Mouse (Mus musculus) urinary bladder, postnatal 25 days (tissue): ENCODE data around the gene Inpp5d.
"Not testable (repeated sequence)": the region's sequence is repeated elsewhere in the genome, so short reads cannot be mapped to it uniquely, and the experiment has no call there.

Source experiments
- DNase-seq: peaks from one replicate; pipeline ENCODE4 v3.0.0; 2022; ENCODE audit warnings: low spot score

The Inpp5d gene

DNA sequence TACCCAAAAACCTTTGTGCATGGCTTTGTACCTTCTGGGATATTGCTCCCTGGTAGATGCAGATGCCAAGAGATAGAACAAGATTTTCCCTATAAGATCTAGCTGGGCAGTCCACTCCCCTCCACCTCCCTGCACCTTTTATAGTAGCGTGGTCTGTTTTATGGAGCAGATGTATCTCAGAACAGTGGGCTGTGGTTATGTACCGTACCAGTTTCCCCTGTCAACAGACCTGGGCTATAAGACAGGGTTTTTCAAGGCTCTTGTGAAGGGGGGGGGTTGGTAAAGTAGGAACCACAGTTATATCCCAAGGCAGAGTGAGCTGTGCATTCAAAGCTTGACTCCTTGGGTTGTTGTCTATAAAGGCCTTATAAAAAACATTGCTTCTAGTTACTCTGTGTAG, 38.4 kb downstream of the Inpp5d start:
- DNase-seq: no peak

DNA sequence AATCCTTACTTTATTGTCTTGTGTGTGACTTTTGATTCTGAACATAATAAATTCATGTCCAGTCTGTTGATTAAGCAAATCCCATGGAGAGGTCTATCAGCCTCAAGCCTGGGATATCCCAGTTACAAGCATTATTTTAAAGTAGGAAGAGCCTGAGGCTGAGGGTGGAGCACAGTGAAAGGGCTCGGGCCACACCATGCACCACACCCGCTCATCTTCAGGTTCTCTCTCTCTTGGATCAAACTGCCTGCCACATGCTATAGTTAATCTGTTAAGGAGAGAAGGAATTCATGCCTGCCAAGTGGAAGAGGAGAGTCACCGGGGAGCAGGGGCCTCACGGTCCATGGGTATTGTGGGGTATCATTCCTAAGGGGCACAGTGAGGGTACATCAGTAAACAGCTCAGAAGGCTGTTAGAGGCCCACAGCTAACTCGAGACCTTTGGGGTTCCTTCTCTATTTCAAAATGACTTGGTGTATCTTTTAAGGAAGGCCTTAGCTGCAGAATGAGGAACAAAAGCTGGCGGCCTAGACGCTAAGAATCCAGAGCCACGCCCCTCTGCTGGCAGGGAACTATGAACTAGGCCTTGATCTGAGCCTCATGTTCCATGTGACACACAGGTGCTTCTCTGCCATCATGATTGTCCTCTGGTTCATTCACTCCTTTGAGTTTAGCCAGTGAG, 39.0 kb downstream of the Inpp5d start:
- DNase-seq: no peak

DNA sequence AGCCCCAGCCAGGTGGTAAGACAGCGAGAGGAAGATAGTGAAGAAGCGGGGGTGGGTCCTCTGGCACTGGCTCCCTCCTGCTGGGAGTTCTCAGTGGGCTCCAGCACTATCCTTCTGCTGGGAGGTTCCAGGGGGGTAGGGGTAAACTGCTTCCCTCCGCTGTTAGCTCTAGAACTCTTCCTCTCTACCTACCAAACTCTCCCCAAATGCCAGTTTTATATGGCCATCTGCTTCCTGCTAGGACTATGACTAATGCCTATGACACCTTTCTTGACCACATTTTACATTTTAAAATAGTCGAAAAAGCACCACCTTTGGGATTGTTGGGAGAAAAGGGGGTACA, 39.5 kb downstream of the Inpp5d start:
- DNase-seq: no peak

DNA sequence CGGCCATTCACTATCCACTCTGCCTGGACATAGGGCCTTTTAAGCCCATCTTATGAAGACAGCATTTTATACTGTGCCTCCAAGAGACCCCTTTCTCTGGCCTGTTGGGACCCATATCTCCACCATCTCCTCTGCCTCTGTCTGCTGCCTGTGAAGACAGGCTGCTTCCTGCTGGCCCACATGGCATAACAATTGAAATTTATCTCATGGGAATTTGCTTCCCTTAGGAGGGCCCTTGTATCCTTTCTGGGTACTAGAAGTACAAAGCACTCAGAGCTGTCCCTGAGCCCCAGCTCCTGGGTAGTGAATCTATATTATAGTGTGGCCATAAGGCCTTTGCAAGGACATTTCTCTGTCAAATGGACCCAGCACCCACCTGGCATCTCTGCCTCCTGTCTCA, 40.6 kb downstream of the Inpp5d start:
- no peak for DNase-seq

GRCm38 (mm10) chr1:87663992-87664391, 43.9 kb downstream of the Inpp5d start:
- DNase-seq: no peak

- DNase-seq: no peak
Observed at GRCm38 (mm10) chr1:87667006-87667405, 46.9 kb downstream of the Inpp5d start.

DNA sequence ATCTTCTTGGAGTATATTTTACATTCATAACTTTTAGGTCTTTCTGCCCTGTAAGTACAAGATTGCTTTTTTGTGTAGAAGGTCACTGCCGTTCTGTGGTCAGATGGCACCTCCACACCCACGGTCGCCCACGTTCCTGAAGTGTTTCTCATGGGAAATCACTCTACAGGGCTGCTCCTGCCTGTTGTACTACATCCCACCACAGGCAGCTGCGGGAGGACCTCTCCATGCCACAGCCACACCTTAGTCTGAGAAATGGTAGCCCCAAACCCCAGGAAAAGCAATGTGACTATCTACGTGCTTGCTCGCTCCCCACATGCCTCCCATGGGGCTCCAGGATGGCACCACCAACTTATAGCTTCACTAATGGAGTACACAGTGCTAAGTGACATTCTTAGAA, 48.2 kb downstream of the Inpp5d start:
- DNase-seq: no peak

DNA sequence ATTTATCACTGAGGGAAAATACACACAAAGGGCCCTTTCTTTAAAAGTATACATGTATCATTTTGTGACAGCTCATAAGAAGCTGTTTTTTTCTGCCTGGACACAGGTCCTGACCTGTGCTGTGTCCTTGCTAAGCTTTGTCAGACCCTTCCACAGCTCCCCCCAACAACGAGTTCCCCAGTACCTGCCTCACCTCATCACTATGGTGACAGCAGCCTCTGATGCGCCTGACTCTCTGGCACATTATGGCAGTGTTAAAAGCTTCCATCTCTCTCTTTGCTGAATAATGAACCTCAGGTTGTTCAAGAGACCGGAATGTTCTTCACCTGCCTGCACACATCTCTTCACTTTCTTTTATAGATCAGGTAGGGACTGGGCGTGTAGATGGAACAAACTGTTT, 51.4 kb downstream of the Inpp5d start:
- no peak for DNase-seq

GRCm38 (mm10) chr1:87673822-87674604, 53.9 kb downstream of the Inpp5d start:
- no peak for DNase-seq

DNA sequence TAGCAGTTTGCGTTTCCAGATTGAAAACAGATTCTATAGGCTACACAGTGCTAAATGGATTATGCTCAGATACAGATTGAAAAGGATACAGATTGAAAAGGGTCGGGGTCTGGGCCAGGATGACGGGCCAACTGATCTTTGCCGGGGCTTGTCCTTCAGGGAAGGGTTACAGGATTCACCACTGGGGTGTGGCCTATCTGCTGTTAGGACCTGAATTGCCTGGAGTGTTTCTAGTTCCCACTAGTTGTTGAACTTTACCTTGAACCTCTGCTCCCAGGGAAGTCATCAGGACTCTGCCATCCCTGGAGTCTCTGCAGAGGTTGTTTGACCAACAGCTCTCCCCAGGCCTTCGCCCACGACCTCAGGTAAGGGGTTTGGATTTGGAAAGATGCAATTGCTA, 55.9 kb downstream of the Inpp5d start:
- DNase-seq: no peak

DNA sequence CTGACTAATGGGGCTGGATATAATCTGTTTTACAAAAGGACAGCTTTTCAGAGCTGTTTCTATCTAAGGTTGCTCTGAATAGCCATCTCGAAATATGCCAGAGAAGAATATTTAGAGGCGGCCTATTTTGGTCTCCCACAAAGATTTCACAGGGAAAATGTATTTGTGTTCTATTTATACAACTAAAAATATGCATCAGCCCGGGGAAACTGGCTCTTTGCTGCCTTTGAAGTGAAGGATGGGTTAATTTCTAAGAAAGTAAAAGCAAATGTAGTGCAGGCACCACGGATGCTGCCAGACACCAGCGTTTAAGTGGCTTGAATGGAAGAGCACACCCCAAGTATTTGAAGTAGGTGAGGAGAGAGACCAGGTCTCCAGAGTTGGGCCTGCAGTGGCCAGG, 59.0 kb downstream of the Inpp5d start:
- DNase-seq: no peak

DNA sequence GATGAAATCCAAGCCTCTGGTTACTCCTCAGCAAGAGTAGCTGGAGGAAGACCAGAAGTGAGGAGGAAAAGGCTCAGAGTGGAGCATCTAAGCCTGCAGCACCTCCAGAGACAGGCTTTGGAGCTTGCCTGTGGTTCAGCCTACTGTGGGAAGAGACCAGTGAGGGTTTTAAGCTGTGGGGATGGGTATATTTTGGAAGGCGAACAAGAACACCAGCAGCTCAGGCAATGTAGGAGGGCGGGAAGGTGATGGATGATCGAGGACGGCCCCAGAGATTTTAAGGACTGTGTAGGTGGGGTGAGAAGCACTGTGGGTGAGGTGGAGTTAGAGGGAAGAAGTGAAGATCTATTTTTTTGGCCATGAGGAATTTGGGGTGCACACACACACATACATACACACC, 60.8 kb downstream of the Inpp5d start:
- no peak for DNase-seq

GRCm38 (mm10) chr1:87682473-87682872, 62.4 kb downstream of the Inpp5d start:
- not testable (repeated sequence) for DNase-seq

GRCm38 (mm10) chr1:87684071-87684470, 64.0 kb downstream of the Inpp5d start:
- no peak for DNase-seq

DNA sequence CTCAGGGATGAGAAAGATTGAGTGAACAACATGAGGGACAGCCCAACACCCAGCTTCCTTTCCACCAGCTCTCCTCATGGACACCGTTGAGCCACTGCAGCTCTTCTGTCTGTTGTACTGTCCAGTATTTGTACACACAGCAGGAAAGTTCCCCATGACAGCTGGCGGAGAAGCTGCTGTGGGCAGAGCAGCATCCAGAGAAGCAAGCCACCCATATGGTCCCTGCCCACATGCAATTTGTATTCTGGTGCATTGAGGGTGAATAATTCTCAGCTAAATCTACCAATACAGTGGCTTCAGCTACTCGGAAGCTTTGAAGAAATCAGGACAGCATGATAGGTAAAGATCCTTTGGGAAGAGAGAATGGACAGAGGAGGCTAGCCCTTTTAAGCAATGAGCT, 64.7 kb downstream of the Inpp5d start:
- DNase-seq: no peak

DNA sequence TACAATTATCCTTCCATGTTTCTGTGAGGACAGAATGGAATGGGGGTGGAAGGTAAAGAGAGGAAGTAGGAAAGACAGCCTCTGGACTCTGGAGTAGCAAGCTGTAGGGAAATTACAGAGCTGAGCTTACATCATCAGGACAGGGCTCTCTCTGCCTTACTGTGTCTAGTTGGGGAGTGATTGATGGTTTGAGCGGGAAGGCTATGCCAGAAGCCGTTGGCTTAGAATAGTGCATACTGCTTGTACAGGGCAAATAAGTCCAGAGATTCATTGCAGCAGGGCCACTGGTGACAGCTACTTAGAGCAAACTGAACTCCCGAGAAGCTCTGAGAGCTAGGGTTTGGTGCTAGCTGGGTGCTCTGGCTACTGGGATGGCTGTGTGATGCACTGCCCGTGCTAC, 66.2 kb downstream of the Inpp5d start:
- DNase-seq: no peak

DNA sequence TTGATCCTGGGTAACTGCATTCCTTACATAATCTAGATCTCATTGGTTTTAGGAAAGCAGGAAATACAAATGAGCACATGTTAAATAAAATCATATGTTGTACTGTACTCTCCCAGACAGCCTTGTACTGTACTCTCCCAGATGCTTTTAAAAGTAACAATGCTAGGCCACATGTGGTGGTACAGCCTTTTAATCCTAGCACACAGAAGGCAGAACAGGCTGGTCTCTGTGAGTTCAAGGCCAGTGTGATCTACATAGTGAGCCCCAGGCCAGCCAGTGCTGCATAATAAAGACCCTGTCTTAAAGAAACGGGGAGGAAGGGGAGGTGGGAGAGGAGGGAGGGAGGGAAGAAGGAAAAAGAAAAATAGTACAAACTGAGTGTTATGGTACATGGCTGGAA, 66.9 kb downstream of the Inpp5d start:
- DNase-seq: no peak

DNA sequence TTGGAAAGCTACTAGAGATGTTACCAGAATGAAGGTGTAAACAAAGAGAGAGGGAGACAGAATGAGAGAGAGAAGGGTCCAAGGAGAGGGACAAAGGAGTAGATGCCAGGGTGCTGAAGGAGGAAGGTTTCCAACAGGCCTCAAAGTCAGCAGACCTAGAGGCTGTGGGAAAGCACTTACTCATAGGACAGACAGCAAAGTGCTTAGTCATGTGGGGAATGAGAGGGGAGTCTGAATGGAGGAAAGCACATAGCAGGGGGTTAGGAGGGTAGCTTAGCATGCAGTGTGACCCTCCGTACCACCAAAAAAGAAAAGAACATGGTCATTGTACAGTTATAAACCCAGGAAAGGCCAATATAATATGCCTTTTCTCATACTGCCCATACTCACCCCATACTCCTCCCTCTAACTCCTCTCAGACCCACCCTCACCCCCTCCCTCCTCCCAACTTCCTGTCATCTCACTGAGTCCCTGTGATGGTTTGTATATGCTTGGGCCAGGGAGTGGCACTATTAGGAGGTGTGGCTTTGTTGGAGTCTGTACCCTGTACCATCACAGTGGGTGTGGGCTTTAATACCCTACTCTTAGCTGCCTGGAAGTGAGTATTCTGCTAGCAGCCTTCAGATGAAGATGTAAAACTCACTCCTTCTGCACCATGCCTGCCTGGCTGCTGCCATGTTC, 69.7 kb downstream of the Inpp5d start:
- no peak for DNase-seq

- peak; percentile 28 for DNase-seq
Observed at GRCm38 (mm10) chr1:87696358-87696757, 76.2 kb downstream of the Inpp5d start.

DNA sequence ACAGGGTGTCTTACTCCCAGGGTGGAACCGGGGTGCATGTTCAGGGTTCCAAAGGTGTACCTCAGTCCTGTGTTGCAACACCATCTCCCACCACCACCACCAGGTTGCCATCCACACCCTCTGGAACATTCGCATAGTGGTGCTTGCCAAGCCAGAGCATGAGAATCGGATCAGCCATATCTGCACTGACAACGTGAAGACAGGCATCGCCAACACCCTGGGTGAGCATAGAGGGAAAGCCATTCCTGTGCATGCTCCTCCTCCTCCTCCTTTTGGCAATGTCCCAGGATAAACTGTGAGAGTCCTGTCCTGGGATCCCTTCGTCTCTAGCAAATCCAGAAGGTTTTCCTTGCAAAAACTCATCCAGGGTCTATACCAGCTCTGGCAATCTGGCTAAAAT, 77.9 kb downstream of the Inpp5d start:
- DNase-seq: no peak

DNA sequence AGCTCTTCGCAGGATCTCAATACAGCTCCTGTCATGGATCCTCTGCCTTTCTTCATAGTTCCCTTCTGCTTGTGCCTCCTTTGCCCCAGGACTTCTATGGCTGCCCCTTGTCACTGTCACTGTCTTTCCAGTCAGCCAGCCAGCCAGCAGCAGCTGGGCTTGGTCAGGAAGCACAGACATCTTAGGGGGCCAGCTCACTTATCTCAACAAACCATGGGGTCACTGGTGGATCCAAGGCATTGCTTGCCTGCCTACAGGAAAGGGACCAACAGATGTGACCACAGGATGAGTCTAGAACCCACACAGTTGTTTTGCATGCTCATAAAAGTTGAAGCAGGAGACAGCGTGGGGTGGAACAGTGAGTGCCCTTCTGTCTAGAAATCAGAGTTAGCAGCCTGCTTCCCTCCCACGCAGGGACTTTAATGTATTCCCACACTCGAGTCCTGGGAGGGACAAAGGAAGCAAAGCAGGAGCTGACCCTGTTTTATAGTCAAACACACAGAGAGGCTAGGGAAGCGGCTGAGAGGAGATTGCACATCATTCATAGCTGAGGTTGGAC, 79.9 kb downstream of the Inpp5d start:
- no peak for DNase-seq

- no peak for DNase-seq
Observed at GRCm38 (mm10) chr1:87704230-87704629, 84.1 kb downstream of the Inpp5d start.

GRCm38 (mm10) chr1:87706361-87706760, 86.2 kb downstream of the Inpp5d start:
- no peak for DNase-seq
